Mouse (Mus musculus): ENCODE results near the gene Ubp1. TPM values are rescaled to one million over a fixed set of nuclear protein-coding genes. Genes with fewer than 3 reads are reported as not detected.
"Not testable (repeated sequence)": the region's sequence is repeated elsewhere in the genome, so short reads cannot be mapped to it uniquely, and the experiment has no call there.

Gene Ubp1
- polyA plus RNA-seq (2015; fragmentation: Nextera tagmentation; extraction: Ambion mirVana) = 34.8 and 35.6 TPM in 2 replicates

GRCm38 (mm10) chr9:113930534-113931374, at the start of gene Ubp1:
TSS of gene Ubp1 (plus strand) at chr9:113930934.
- Histone ChIP-seq H3K4me1 (peaks cover 42% of the 10 kb centered on the region), H3K4me2 (replicated peaks) (peak within 1 kb of the TSS; percentile 93), H3K9ac (replicated peaks) (peak within 1 kb of the TSS; percentile 84), H3K9me3 (no peaks in the 10 kb centered on the region), H3K4me3 (peak within 1 kb of the TSS; percentile 99), H3K36me3 (no peaks in the 10 kb centered on the region), H3K27ac (replicated peaks) (peak within 1 kb of the TSS; percentile 90), H3K27me3 (no peaks in the 10 kb centered on the region)
- WGBS = under 1% methylated on average over 48 of the region's 86 CpGs
- ATAC-seq (replicated peaks) = peak; percentile 98

GRCm38 (mm10) chr9:113894903-113895302, 35.8 kb upstream of the Ubp1 start:
- no peak for ATAC-seq (replicated peaks)

GRCm38 (mm10) chr9:113903136-113903535, 27.6 kb upstream of the Ubp1 start:
- H3K4me2 ChIP-seq (replicated peaks) = no peak overlapping the region
- no peak overlapping the region for H3K27ac ChIP-seq (replicated peaks)
- no peak overlapping the region for H3K9ac ChIP-seq (replicated peaks)
- no peak overlapping the region for H3K4me3 ChIP-seq
- no peaks in the 10 kb centered on the region for H3K9me3 ChIP-seq
- H3K36me3 ChIP-seq = peaks cover 86% of the 10 kb centered on the region
- no peak for ATAC-seq (replicated peaks)
- H3K27me3 ChIP-seq = no peaks in the 10 kb centered on the region
- WGBS = 83% methylated on average over 4 of the region's 4 CpGs
- H3K4me1 ChIP-seq = no peaks in the 10 kb centered on the region

More at GRCm38 (mm10) chr9:113894903-113895302, 35.8 kb upstream of the Ubp1 start:
- H3K9me3 ChIP-seq = no peaks in the 10 kb centered on the region
- H3K9ac ChIP-seq (replicated peaks) = no peak overlapping the region
- H3K4me2 ChIP-seq (replicated peaks) = no peak overlapping the region
- WGBS = 97% methylated on average over 3 of the region's 3 CpGs
- H3K4me3 ChIP-seq = no peak overlapping the region
- H3K4me1 ChIP-seq = no peaks in the 10 kb centered on the region
- H3K27ac ChIP-seq (replicated peaks) = no peak overlapping the region
- no peaks in the 10 kb centered on the region for H3K27me3 ChIP-seq
- peaks cover 88% of the 10 kb centered on the region for H3K36me3 ChIP-seq

- not testable (repeated sequence) for H3K4me1 ChIP-seq; H3K9ac ChIP-seq (replicated peaks); H3K9me3 ChIP-seq; H3K4me2 ChIP-seq (replicated peaks); H3K4me3 ChIP-seq; ATAC-seq (replicated peaks); H3K27me3 ChIP-seq; H3K27ac ChIP-seq (replicated peaks)
- H3K36me3 ChIP-seq = peaks cover 85% of the 10 kb centered on the region
- 94% methylated on average over 6 of the region's 6 CpGs for WGBS
Observed at GRCm38 (mm10) chr9:113904315-113904714, 26.4 kb upstream of the Ubp1 start.

GRCm38 (mm10) chr9:113915789-113916188, 14.9 kb upstream of the Ubp1 start:
- H3K4me2 ChIP-seq (replicated peaks) = no peak overlapping the region
- ATAC-seq (replicated peaks) = no peak
- H3K9me3 ChIP-seq = no peaks in the 10 kb centered on the region
- no peaks in the 10 kb centered on the region for H3K4me1 ChIP-seq
- WGBS = 94% methylated on average over 5 of the region's 5 CpGs
- no peak overlapping the region for H3K27ac ChIP-seq (replicated peaks)
- H3K36me3 ChIP-seq = peaks cover 76% of the 10 kb centered on the region
- no peaks in the 10 kb centered on the region for H3K27me3 ChIP-seq
- no peak overlapping the region for H3K4me3 ChIP-seq
- H3K9ac ChIP-seq (replicated peaks) = no peak overlapping the region

GRCm38 (mm10) chr9:113922677-113923076, 8.1 kb upstream of the Ubp1 start:
- H3K4me2 ChIP-seq (replicated peaks) = no peak overlapping the region
- H3K27ac ChIP-seq (replicated peaks) = no peak overlapping the region
- no peaks in the 10 kb centered on the region for H3K9me3 ChIP-seq
- 92% methylated on average over 5 of the region's 5 CpGs for WGBS
- H3K4me3 ChIP-seq = no peak overlapping the region
- no peak for ATAC-seq (replicated peaks)
- no peaks in the 10 kb centered on the region for H3K27me3 ChIP-seq
- H3K4me1 ChIP-seq = no peaks in the 10 kb centered on the region
- peaks cover 58% of the 10 kb centered on the region for H3K36me3 ChIP-seq
- no peak overlapping the region for H3K9ac ChIP-seq (replicated peaks)

GRCm38 (mm10) chr9:113924883-113925282, 5.9 kb upstream of the Ubp1 start:
- no peaks in the 10 kb centered on the region for H3K4me1 ChIP-seq
- H3K4me3 ChIP-seq = no peak overlapping the region
- 88% methylated on average over 5 of the region's 5 CpGs for WGBS
- no peak overlapping the region for H3K9ac ChIP-seq (replicated peaks)
- peaks cover 43% of the 10 kb centered on the region for H3K36me3 ChIP-seq
- no peak overlapping the region for H3K27ac ChIP-seq (replicated peaks)
- H3K4me2 ChIP-seq (replicated peaks) = no peak overlapping the region
- no peak for ATAC-seq (replicated peaks)
- no peaks in the 10 kb centered on the region for H3K9me3 ChIP-seq
- no peaks in the 10 kb centered on the region for H3K27me3 ChIP-seq

GRCm38 (mm10) chr9:113928591-113928990, 2.1 kb upstream of the Ubp1 start:
- H3K27me3 ChIP-seq = no peaks in the 10 kb centered on the region
- H3K4me1 ChIP-seq = peaks cover 24% of the 10 kb centered on the region
- H3K36me3 ChIP-seq = peaks cover 13% of the 10 kb centered on the region
- no peak overlapping the region for H3K4me2 ChIP-seq (replicated peaks)
- no peak for ATAC-seq (replicated peaks)
- no peaks in the 10 kb centered on the region for H3K9me3 ChIP-seq
- WGBS = 87% methylated on average over 4 of the region's 4 CpGs
- H3K27ac ChIP-seq (replicated peaks) = no peak overlapping the region
- no peak overlapping the region for H3K9ac ChIP-seq (replicated peaks)
- no peak overlapping the region for H3K4me3 ChIP-seq

GRCm38 (mm10) chr9:113929676-113930075, 1.1 kb upstream of the Ubp1 start:
- Histone ChIP-seq H3K9ac (replicated peaks) (no peak overlapping the region), H3K27ac (replicated peaks) (no peak overlapping the region), H3K36me3 (peaks cover 3% of the 10 kb centered on the region), H3K4me3 (no peak overlapping the region), H3K4me1 (peaks cover 31% of the 10 kb centered on the region), H3K9me3 (no peaks in the 10 kb centered on the region), H3K4me2 (replicated peaks) (no peak overlapping the region), H3K27me3 (no peaks in the 10 kb centered on the region)
- WGBS = 82% methylated on average over 1 of the region's 1 CpGs
- ATAC-seq (replicated peaks) = no peak

- no peaks in the 10 kb centered on the region for H3K9me3 ChIP-seq
- no peaks in the 10 kb centered on the region for H3K27me3 ChIP-seq
- peak overlapping the region; percentile 99 for H3K4me3 ChIP-seq
- no peaks in the 10 kb centered on the region for H3K36me3 ChIP-seq
- H3K4me2 ChIP-seq (replicated peaks) = peak overlapping the region; percentile 93
- no peak; the same call in 1 of the 2 replicates for ATAC-seq (replicated peaks)
- H3K27ac ChIP-seq (replicated peaks) = peak overlapping the region; percentile 90
- H3K9ac ChIP-seq (replicated peaks) = peak overlapping the region; percentile 84
- H3K4me1 ChIP-seq = peaks cover 44% of the 10 kb centered on the region
- WGBS = under 1% methylated on average over 70 of the region's 91 CpGs
Observed at GRCm38 (mm10) chr9:113931375-113932099, 803 bp downstream of the Ubp1 start.

- Histone ChIP-seq H3K9ac (replicated peaks) (peak overlapping the region; percentile 84), H3K4me1 (peaks cover 44% of the 10 kb centered on the region), H3K27me3 (no peaks in the 10 kb centered on the region), H3K9me3 (no peaks in the 10 kb centered on the region), H3K4me3 (peak overlapping the region; percentile 99), H3K36me3 (no peaks in the 10 kb centered on the region), H3K4me2 (replicated peaks) (peak overlapping the region; percentile 93), H3K27ac (replicated peaks) (peak overlapping the region; percentile 90)
- under 1% methylated on average over 8 of the region's 8 CpGs for WGBS
- ATAC-seq (replicated peaks) = no peak
Observed at GRCm38 (mm10) chr9:113932100-113932470, 1.4 kb downstream of the Ubp1 start.

- Histone ChIP-seq H3K9ac (replicated peaks) (peak overlapping the region; percentile 84), H3K27ac (replicated peaks) (no peak overlapping the region), H3K4me1 (peaks cover 44% of the 10 kb centered on the region), H3K4me3 (peak overlapping the region; percentile 99), H3K4me2 (replicated peaks) (peak overlapping the region; percentile 93), H3K27me3 (no peaks in the 10 kb centered on the region), H3K36me3 (no peaks in the 10 kb centered on the region), H3K9me3 (no peaks in the 10 kb centered on the region)
- WGBS = 30% methylated on average over 11 of the region's 11 CpGs
- no peak for ATAC-seq (replicated peaks)
Observed at GRCm38 (mm10) chr9:113932501-113932900, 1.8 kb downstream of the Ubp1 start.
